Comparison of ENCODE assay signal across 10 mouse cellular contexts in the genomic region with DNA sequence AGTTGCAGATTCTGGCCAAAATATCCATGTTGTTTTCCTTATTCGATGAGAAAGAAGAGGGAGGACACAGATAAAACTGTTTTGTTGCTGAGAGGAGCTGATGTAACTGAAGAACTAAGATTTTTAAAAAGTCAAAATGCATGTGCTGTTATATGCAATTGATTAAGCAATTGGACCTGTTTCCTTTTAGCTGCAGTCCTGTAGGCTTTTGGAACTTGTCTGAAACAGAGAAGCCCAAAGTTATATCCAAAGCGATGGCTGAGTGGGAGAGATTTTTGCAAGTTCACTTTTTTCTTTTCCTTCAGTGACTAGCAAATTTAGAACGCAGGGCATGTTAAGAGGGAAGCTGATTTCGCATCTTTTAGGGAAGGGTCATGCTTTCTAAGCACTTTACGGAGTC. TPM values are rescaled to one million over a fixed set of nuclear protein-coding genes. Genes with fewer than 3 reads are reported as not detected.
A peak's percentile ranks its signal among the peaks of the same experiment; 100 is the strongest.
DNase-seq lines count a peak whose midpoint lies in the region; ATAC-seq and TF ChIP-seq lines count a peak whose summit lies in the region.
"Had no signal": no experiment of that assay in that cellular context is flagged by ENCODE, and none has a peak within 500 bp of the region (broad histone marks: within the 10 kb centered on the region; RNA-seq: fewer than 3 reads in every experiment).

No protein-coding gene starts in this region.

- H3K36me3 ChIP-seq in heart, embryonic 12.5 days, result peaks cover 2% of the 10 kb centered on the region; the same call in 1 of the 2 replicates
- H3K36me3 ChIP-seq in G1E (replicated peaks), result peaks cover 29% of the 10 kb centered on the region
- no peaks in the 10 kb centered on the region for H3K36me3 ChIP-seq in forebrain, embryonic 16.5 days (ENCODE audit: control insufficient read depth, insufficient read depth)
- 0 out of 2 replicates have a peak, but pooled peaks cover 11% of the 10 kb centered on the region for H3K36me3 ChIP-seq in liver, embryonic 15.5 days (replicated peaks)

- peak overlapping the region; percentile 60 for H3K4me3 ChIP-seq in heart, embryonic 12.5 days
- peak overlapping the region; percentile 83; the same call in 1 of the 2 replicates for H3K4me3 ChIP-seq in G1E (ENCODE audit: low read depth, low read length)
- H3K4me3 ChIP-seq in forebrain, embryonic 16.5 days (replicated peaks; ENCODE audit: low read length), result peak overlapping the region; percentile 100
- H3K4me3 ChIP-seq in liver, embryonic 15.5 days (replicated peaks), result peak overlapping the region; percentile 85

- 16% methylated on average over 5 of the region's 5 CpGs for WGBS in heart, embryonic 12.5 days
- WGBS in forebrain, embryonic 16.5 days, result 5% methylated on average over 5 of the region's 5 CpGs
- 13% methylated on average over 5 of the region's 5 CpGs for WGBS in liver, embryonic 15.5 days (ENCODE audit: insufficient replicate concordance)

- ATAC-seq in heart, embryonic 12.5 days (ENCODE audit: insufficient number of reproducible peaks, low FRiP score), result no peak
- no peak for ATAC-seq in G1E (ENCODE audit: extremely low read depth, insufficient number of reproducible peaks, low FRiP score, poor library complexity, severe bottlenecking)
- ATAC-seq in forebrain, embryonic 16.5 days, result no peak
- ATAC-seq in liver, embryonic 15.5 days (ENCODE audit: insufficient read depth), result no peak

- H3K27me3 ChIP-seq in heart, embryonic 12.5 days (replicated peaks), result no peaks in the 10 kb centered on the region
- H3K27me3 ChIP-seq in G1E (ENCODE audit: insufficient read depth, low read length), result no peaks in the 10 kb centered on the region
- H3K27me3 ChIP-seq in forebrain, embryonic 16.5 days (replicated peaks; ENCODE audit: control insufficient read depth, insufficient read depth, low read length), result no peaks in the 10 kb centered on the region
- H3K27me3 ChIP-seq in liver, embryonic 15.5 days, result no peaks in the 10 kb centered on the region

- intact Hi-C loops in heart, postnatal 14 days (cut with DNase I), result loop anchor here (2.0 to 5.0 kb wide), 2 partner anchors 46 to 107 kb away; no protein-coding TSS in a partner anchor

- H3K9me3 ChIP-seq in heart, embryonic 12.5 days (replicated peaks), result no peaks in the 10 kb centered on the region
- H3K9me3 ChIP-seq in G1E (replicated peaks), result no peaks in the 10 kb centered on the region
- H3K9me3 ChIP-seq in forebrain, embryonic 16.5 days (ENCODE audit: control insufficient read depth, low read length), result no peaks in the 10 kb centered on the region
- no peaks in the 10 kb centered on the region for H3K9me3 ChIP-seq in liver, embryonic 15.5 days (replicated peaks)

- no peak for DNase-seq in heart, postnatal 14 days
- DNase-seq in G1E (ENCODE audit: low spot score), result no peak
- no peak for DNase-seq in right cerebral cortex, adult 18-20 months
- no peak for DNase-seq in urinary bladder, postnatal 36 days (ENCODE audit: low spot score in 2 of 2)
- DNase-seq in layer of hippocampus, adult 18-20 months (ENCODE audit: low spot score in 2 of 2), result no peak
- DNase-seq: cerebellum, adult 9-11 months; layer of hippocampus, postnatal 36 days had no signal

- H3K4me2 ChIP-seq in heart, embryonic 12.5 days, result peak overlapping the region; percentile 83
- H3K4me2 ChIP-seq in forebrain, embryonic 16.5 days (ENCODE audit: low read length), result peak overlapping the region; percentile 65
- peak overlapping the region; percentile 93 for H3K4me2 ChIP-seq in liver, embryonic 15.5 days

- H3K4me1 ChIP-seq in heart, embryonic 12.5 days (replicated peaks), result peaks cover 36% of the 10 kb centered on the region
- peaks cover 49% of the 10 kb centered on the region for H3K4me1 ChIP-seq in G1E (ENCODE audit: insufficient read depth, low read depth, low read length)
- peaks cover 40% of the 10 kb centered on the region for H3K4me1 ChIP-seq in forebrain, embryonic 16.5 days (replicated peaks; ENCODE audit: control insufficient read depth, insufficient read depth, low read length)
- peaks cover 53% of the 10 kb centered on the region for H3K4me1 ChIP-seq in liver, embryonic 15.5 days (replicated peaks)

- H3K9ac ChIP-seq in heart, embryonic 12.5 days, result peak overlapping the region; percentile 74
- peak overlapping the region; percentile 40 for H3K9ac ChIP-seq in forebrain, embryonic 16.5 days (replicated peaks; ENCODE audit: low read depth, low read length)
- peak overlapping the region; percentile 38 for H3K9ac ChIP-seq in liver, embryonic 15.5 days

- TF ChIP-seq CTCF in G1E (IDR thresholded peaks at IDR 0.05; ENCODE audit: low read depth, low read length), result no peak

- 0 out of 2 replicates have a peak overlapping the region, but pooled peaks have one; percentile 43 for H3K27ac ChIP-seq in heart, embryonic 12.5 days (ENCODE audit: poor library complexity, severe bottlenecking)
- no peak overlapping the region for H3K27ac ChIP-seq in forebrain, embryonic 16.5 days (ENCODE audit: low read length)
- H3K27ac ChIP-seq in liver, embryonic 15.5 days (replicated peaks), result no peak overlapping the region; the same call in 1 of the 2 replicates

RNA-seq across cellular contexts. Expression of gene Gsk3b, which starts 2.9 kb away (rescaled TPM):
- polyA plus RNA-seq in heart, embryonic 12.5 days (2016; fragmentation: Nextera tagmentation; extraction: Ambion mirVana), result 46.8 and 47.3 TPM in 2 replicates
- 10 to 100 TPM; 54.5 to 55.3 TPM for total RNA-seq in heart, postnatal 14 days (2021)
- 93.8 and 112 TPM in 2 replicates for total RNA-seq in G1E (2014; fragmentation: Nextera tagmentation)
- total RNA-seq in G1E (2017), result 33.3 and 49.2 TPM in 2 replicates
- polyA plus RNA-seq in G1E (2012), result 9.3 and 10.1 TPM in 2 replicates
- polyA plus RNA-seq in forebrain, embryonic 16.5 days (2015; fragmentation: Nextera tagmentation; extraction: Ambion mirVana), result 155 and 159 TPM in 2 replicates
- 10.7 and 11.3 TPM in 2 replicates for polyA plus RNA-seq in liver, embryonic 15.5 days (2015; fragmentation: Nextera tagmentation; extraction: Ambion mirVana)
- 100 to 1,000 TPM; 145 to 146 TPM for total RNA-seq in layer of hippocampus, adult 18-20 months (2021)
